Mouse (Mus musculus): Measurements from ENCODE around the gene Zfp607b. TPM values are rescaled to one million over a fixed set of nuclear protein-coding genes. Genes with fewer than 3 reads are reported as not detected.

The Zfp607b gene
- total and polyA plus RNA-seq, 3 experiments, result 0.04 to 4.4 (median 1.7) TPM

DNA sequence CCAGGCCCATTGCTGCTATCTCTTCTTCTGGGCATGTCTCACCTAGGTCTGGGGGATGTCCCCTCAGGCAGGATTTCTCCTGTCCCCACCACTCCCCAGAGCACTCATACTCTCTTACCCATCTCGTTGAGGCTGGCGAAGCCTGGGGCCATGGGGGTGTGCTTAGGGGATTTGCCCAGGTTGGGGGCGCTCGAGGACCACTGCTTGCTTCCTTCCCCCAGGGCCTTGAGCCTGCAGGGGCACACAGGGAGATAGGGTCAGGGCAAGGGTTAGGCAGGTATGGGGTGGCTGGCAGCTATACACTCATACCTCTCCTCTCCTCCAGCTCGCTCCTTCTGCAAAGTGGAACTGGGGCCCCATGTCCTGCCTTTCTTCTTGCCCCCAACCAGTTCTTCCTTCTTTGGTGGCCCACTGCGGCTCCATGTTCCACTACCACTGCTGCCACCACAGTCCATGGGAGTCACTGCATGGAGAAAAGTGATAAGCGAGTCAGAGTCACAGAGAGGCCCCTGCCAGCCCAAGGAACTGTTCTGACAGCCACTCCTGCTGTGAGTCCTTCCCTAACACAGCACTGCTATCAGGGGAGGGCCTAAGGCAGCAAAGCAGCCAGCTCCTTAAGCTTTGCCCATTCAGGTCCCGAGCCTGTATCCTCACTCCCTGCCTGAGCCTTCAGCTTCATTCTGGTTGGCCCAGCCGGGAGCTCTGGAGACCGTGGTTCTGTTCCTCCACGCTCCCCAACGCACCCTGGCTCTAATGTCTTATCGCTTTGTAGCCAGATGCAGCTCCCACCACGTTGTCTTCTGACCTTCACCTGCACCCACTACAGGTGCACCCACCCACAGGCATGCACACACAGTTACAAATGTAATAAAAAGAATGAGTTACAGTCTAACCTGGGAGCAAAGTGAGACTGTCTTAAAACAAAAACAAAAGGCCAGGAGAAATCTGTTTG, 30.2 kb upstream of the Zfp607b start:
- Histone ChIP-seq H3K9me3 (replicated peaks) (no peaks in the 10 kb centered on the region), H3K4me1 (ENCODE audit: insufficient read depth, low read depth, low read length) (peaks cover 8% of the 10 kb centered on the region), H3K27me3 (ENCODE audit: insufficient read depth, low read length) (peaks cover 20% of the 10 kb centered on the region; the same call in 1 of the 2 replicates), H3K4me3 (ENCODE audit: low read depth, low read length) (no peak overlapping the region), H3K36me3 (replicated peaks) (no peaks in the 10 kb centered on the region)
- DNase-seq (ENCODE audit: low spot score), result no peak
- no peak for TF ChIP-seq TAL1 (conservative IDR thresholded peaks at IDR 0.05; ENCODE audit: low read depth, low read length)
- TF ChIP-seq POLR2AphosphoS5 (IDR thresholded peaks at IDR 0.05; ENCODE audit: insufficient replicate concordance, low read depth, low read length), result no peak
- no peak for TF ChIP-seq GATA1 (IDR thresholded peaks at IDR 0.05; ENCODE audit: borderline replicate concordance, low read length)
- no peak for TF ChIP-seq GATA2 (IDR thresholded peaks at IDR 0.05; ENCODE audit: borderline replicate concordance, low read depth, low read length)
- no peak for TF ChIP-seq CTCF (IDR thresholded peaks at IDR 0.05; ENCODE audit: low read depth, low read length)
- ATAC-seq (ENCODE audit: extremely low read depth, insufficient number of reproducible peaks, low FRiP score, poor library complexity, severe bottlenecking), result no peak

- ATAC-seq (ENCODE audit: extremely low read depth, insufficient number of reproducible peaks, low FRiP score, poor library complexity, severe bottlenecking) (no peak), DNase-seq (ENCODE audit: low spot score) (no peak)
- Histone ChIP-seq H3K4me3 (ENCODE audit: low read depth, low read length) (no peak overlapping the region), H3K36me3 (replicated peaks) (peaks cover 15% of the 10 kb centered on the region), H3K9me3 (replicated peaks) (no peaks in the 10 kb centered on the region), H3K27me3 (ENCODE audit: insufficient read depth, low read length) (peaks cover 7% of the 10 kb centered on the region; the same call in 1 of the 2 replicates), H3K4me1 (ENCODE audit: insufficient read depth, low read depth, low read length) (peaks cover 8% of the 10 kb centered on the region)
- no peak for TF ChIP-seq GATA2 (IDR thresholded peaks at IDR 0.05; ENCODE audit: borderline replicate concordance, low read depth, low read length)
- no peak for TF ChIP-seq TAL1 (conservative IDR thresholded peaks at IDR 0.05; ENCODE audit: low read depth, low read length)
- no peak for TF ChIP-seq CTCF (IDR thresholded peaks at IDR 0.05; ENCODE audit: low read depth, low read length)
- TF ChIP-seq POLR2AphosphoS5 (IDR thresholded peaks at IDR 0.05; ENCODE audit: insufficient replicate concordance, low read depth, low read length), result no peak
- TF ChIP-seq GATA1 (IDR thresholded peaks at IDR 0.05; ENCODE audit: borderline replicate concordance, low read length), result no peak
These were observed 27.1 kb upstream of the Zfp607b start for GRCm38 (mm10) chr7:27662038-27662437.

DNA sequence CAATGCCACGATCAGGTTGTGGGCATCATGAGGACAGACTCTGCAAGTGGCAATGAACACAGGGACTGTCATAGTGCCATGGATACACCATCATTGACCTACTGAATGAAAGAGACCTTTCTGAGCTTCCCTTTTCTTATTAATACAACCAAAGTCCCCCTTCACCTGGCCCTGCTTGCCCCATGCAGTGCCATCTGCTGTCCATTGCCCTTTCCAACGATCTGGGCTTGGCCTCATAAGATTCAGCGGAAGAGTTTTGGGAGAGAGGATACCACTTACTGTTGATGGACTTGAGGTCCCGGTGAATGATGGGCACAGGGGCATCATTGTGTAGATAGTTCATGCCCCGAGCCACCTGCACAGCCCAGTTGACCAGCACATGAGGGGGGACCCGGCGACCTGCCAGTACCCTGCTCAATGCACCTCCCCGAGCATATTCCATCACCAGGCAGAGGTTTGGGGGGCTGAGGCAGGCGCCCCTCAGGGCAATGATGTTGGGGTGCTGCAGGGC, 16.0 kb upstream of the Zfp607b start:
- no peaks in the 10 kb centered on the region for H3K9me3 ChIP-seq (replicated peaks)
- H3K36me3 ChIP-seq (replicated peaks), result peaks cover 54% of the 10 kb centered on the region
- DNase-seq (ENCODE audit: low spot score) (no peak), ATAC-seq (ENCODE audit: extremely low read depth, insufficient number of reproducible peaks, low FRiP score, poor library complexity, severe bottlenecking) (no peak)
- peaks cover 39% of the 10 kb centered on the region for H3K4me1 ChIP-seq (ENCODE audit: insufficient read depth, low read depth, low read length)
- peak overlapping the region; percentile 78 for H3K4me3 ChIP-seq (ENCODE audit: low read depth, low read length)
- H3K27me3 ChIP-seq (ENCODE audit: insufficient read depth, low read length), result no peaks in the 10 kb centered on the region
- TF ChIP-seq CTCF (IDR thresholded peaks at IDR 0.05; ENCODE audit: low read depth, low read length), result no peak
- TF ChIP-seq GATA1 (IDR thresholded peaks at IDR 0.05; ENCODE audit: borderline replicate concordance, low read length), result no peak
- no peak for TF ChIP-seq TAL1 (conservative IDR thresholded peaks at IDR 0.05; ENCODE audit: low read depth, low read length)
- no peak for TF ChIP-seq POLR2AphosphoS5 (IDR thresholded peaks at IDR 0.05; ENCODE audit: insufficient replicate concordance, low read depth, low read length)
- TF ChIP-seq GATA2 (IDR thresholded peaks at IDR 0.05; ENCODE audit: borderline replicate concordance, low read depth, low read length), result no peak

- ATAC-seq (ENCODE audit: extremely low read depth, insufficient number of reproducible peaks, low FRiP score, poor library complexity, severe bottlenecking), result no peak
- H3K4me3 ChIP-seq (ENCODE audit: low read depth, low read length), result peak overlapping the region; percentile 78
- peaks cover 49% of the 10 kb centered on the region for H3K36me3 ChIP-seq (replicated peaks)
- TF ChIP-seq GATA1 (IDR thresholded peaks at IDR 0.05; ENCODE audit: borderline replicate concordance, low read length) (no peak), POLR2AphosphoS5 (IDR thresholded peaks at IDR 0.05; ENCODE audit: insufficient replicate concordance, low read depth, low read length) (no peak), TAL1 (conservative IDR thresholded peaks at IDR 0.05; ENCODE audit: low read depth, low read length) (no peak), CTCF (IDR thresholded peaks at IDR 0.05; ENCODE audit: low read depth, low read length) (no peak), GATA2 (IDR thresholded peaks at IDR 0.05; ENCODE audit: borderline replicate concordance, low read depth, low read length) (no peak)
- no peaks in the 10 kb centered on the region for H3K9me3 ChIP-seq (replicated peaks)
- no peaks in the 10 kb centered on the region for H3K27me3 ChIP-seq (ENCODE audit: insufficient read depth, low read length)
- no peak for DNase-seq (ENCODE audit: low spot score)
- peaks cover 39% of the 10 kb centered on the region for H3K4me1 ChIP-seq (ENCODE audit: insufficient read depth, low read depth, low read length)
These were observed 15.5 kb upstream of the Zfp607b start for GRCm38 (mm10) chr7:27673575-27674131.

DNA sequence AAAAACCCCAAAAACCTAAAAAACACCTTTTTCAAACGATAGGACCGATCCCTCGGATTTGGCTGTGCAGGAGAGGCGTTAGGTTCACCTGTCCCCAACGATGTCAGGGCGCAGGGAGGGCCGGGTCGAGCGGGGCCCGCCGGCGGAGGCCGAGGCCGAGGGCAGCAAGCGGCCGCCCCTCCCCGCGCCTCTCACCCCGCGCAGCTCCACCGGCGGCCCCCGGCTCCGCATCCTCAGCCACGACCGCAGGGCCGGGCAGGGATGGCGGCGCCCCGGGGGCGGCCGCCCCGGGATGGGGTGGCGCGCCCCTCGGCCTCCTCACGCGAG, 15.0 kb upstream of the Zfp607b start:
- peak overlapping the region; percentile 78 for H3K4me3 ChIP-seq (ENCODE audit: low read depth, low read length)
- H3K9me3 ChIP-seq (replicated peaks), result no peaks in the 10 kb centered on the region
- peaks cover 39% of the 10 kb centered on the region for H3K4me1 ChIP-seq (ENCODE audit: insufficient read depth, low read depth, low read length)
- no peak for ATAC-seq (ENCODE audit: extremely low read depth, insufficient number of reproducible peaks, low FRiP score, poor library complexity, severe bottlenecking)
- no peak for DNase-seq (ENCODE audit: low spot score)
- H3K27me3 ChIP-seq (ENCODE audit: insufficient read depth, low read length), result no peaks in the 10 kb centered on the region
- peaks cover 49% of the 10 kb centered on the region for H3K36me3 ChIP-seq (replicated peaks)
- TF ChIP-seq GATA2 (IDR thresholded peaks at IDR 0.05; ENCODE audit: borderline replicate concordance, low read depth, low read length) (no peak), POLR2AphosphoS5 (IDR thresholded peaks at IDR 0.05; ENCODE audit: insufficient replicate concordance, low read depth, low read length) (no peak), GATA1 (IDR thresholded peaks at IDR 0.05; ENCODE audit: borderline replicate concordance, low read length) (no peak), CTCF (IDR thresholded peaks at IDR 0.05; ENCODE audit: low read depth, low read length) (no peak), TAL1 (conservative IDR thresholded peaks at IDR 0.05; ENCODE audit: low read depth, low read length) (no peak)
